Mouse (Mus musculus): ENCODE measurements around the gene Atg9a. TPM values are rescaled to one million over a fixed set of nuclear protein-coding genes. Genes with fewer than 3 reads are reported as not detected.
A peak's percentile ranks its signal among the peaks of the same experiment; 100 is the strongest.

Gene Atg9a
- total RNA-seq, 1 experiment: 17.2 TPM

GRCm38 (mm10) chr1:75191258-75191621 lies 756 bp downstream of the Atg9a start:
- peak overlapping the region; percentile 89 for H3K9ac ChIP-seq (ENCODE audit: insufficient read depth, low read depth, low read length, poor library complexity, severe bottlenecking)
- peak overlapping the region; percentile 88 to 98 for H3K4me3 ChIP-seq (ENCODE audit: insufficient read depth in 1 of 2, low read depth in 1 of 2, low read length in 2 of 2, poor library complexity in 1 of 2, severe bottlenecking in 1 of 2)
- peaks cover 2 to 6% of the 10 kb centered on the region in 2 experiments; a peak in 1 of 4 replicates for H3K4me1 ChIP-seq (ENCODE audit: control insufficient read depth in 2 of 2, insufficient read depth in 2 of 2, low read length in 2 of 2, poor library complexity in 1 of 2)
- TF ChIP-seq ZNF384 (IDR thresholded peaks at IDR 0.05; ENCODE audit: low read depth, low read length): no peak
- TF ChIP-seq MAFK (IDR thresholded peaks at IDR 0.05; ENCODE audit: insufficient read depth, low read depth, low read length): no peak
- TF ChIP-seq ZC3H11A (IDR thresholded peaks at IDR 0.05; ENCODE audit: borderline replicate concordance, low read depth, low read length): no peak
- TF ChIP-seq CHD2 (IDR thresholded peaks at IDR 0.05; ENCODE audit: low read depth, low read length): no peak
- no peak for TF ChIP-seq HCFC1 (IDR thresholded peaks at IDR 0.05; ENCODE audit: borderline replicate concordance, insufficient read depth, low read length)
- in situ Hi-C loops (cut with MboI; ENCODE audit: low sequenced_read_pairs in 2 of 2, unreplicated experiment in 2 of 2): no loop called here
- H3K9me3 ChIP-seq (ENCODE audit: control insufficient read depth, insufficient read depth, low read depth, low read length): no peaks in the 10 kb centered on the region
- H3K27ac ChIP-seq (ENCODE audit: insufficient read depth, low read depth, low read length, poor library complexity, severe bottlenecking): no peak overlapping the region
- no peak for DNase-seq (ENCODE audit: low read depth, low spot score)
- peaks cover 6% of the 10 kb centered on the region for H3K36me3 ChIP-seq (ENCODE audit: control insufficient read depth, insufficient read depth, low read length, poor library complexity, severe bottlenecking)

DNA sequence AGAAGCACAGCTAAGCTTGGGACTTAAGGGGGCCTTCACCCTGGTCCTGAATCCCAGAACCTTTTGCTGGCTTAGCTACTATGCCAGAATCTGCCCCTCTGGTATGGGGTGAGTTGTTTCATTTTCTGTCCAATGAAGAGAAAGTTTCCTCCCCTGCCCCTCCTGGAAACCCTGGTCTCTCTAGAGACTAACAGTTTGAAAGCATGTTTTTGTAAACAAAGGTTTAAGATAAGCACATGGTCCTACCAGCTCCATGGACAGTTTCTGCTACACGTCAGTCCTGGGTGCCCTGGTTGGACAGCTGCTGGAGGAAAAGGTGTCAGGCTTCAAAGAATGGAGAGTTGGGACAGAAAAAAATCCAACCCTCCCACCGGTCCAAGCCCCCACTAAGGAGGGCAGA lies 1.4 kb downstream of the Atg9a start:
- Histone ChIP-seq H3K36me3 (ENCODE audit: control insufficient read depth, insufficient read depth, low read length, poor library complexity, severe bottlenecking) (peaks cover 2% of the 10 kb centered on the region), H3K4me3 (ENCODE audit: insufficient read depth in 1 of 2, low read depth in 1 of 2, low read length in 2 of 2, poor library complexity in 1 of 2, severe bottlenecking in 1 of 2) (no peak overlapping the region), H3K9ac (ENCODE audit: insufficient read depth, low read depth, low read length, poor library complexity, severe bottlenecking) (no peak overlapping the region), H3K9me3 (ENCODE audit: control insufficient read depth, insufficient read depth, low read depth, low read length) (no peaks in the 10 kb centered on the region), H3K4me1 (ENCODE audit: control insufficient read depth in 2 of 2, insufficient read depth in 2 of 2, low read length in 2 of 2, poor library complexity in 1 of 2) (peaks cover 2 to 6% of the 10 kb centered on the region in 2 experiments; a peak in 1 of 4 replicates), H3K27ac (ENCODE audit: insufficient read depth, low read depth, low read length, poor library complexity, severe bottlenecking) (no peak overlapping the region)
- DNase-seq (ENCODE audit: low read depth, low spot score): no peak
- in situ Hi-C loops (cut with MboI; ENCODE audit: low sequenced_read_pairs in 2 of 2, unreplicated experiment in 2 of 2): no loop called here
- TF ChIP-seq MAFK (IDR thresholded peaks at IDR 0.05; ENCODE audit: insufficient read depth, low read depth, low read length) (no peak), ZC3H11A (IDR thresholded peaks at IDR 0.05; ENCODE audit: borderline replicate concordance, low read depth, low read length) (no peak), CHD2 (IDR thresholded peaks at IDR 0.05; ENCODE audit: low read depth, low read length) (no peak), HCFC1 (IDR thresholded peaks at IDR 0.05; ENCODE audit: borderline replicate concordance, insufficient read depth, low read length) (no peak), ZNF384 (IDR thresholded peaks at IDR 0.05; ENCODE audit: low read depth, low read length) (no peak)

DNA sequence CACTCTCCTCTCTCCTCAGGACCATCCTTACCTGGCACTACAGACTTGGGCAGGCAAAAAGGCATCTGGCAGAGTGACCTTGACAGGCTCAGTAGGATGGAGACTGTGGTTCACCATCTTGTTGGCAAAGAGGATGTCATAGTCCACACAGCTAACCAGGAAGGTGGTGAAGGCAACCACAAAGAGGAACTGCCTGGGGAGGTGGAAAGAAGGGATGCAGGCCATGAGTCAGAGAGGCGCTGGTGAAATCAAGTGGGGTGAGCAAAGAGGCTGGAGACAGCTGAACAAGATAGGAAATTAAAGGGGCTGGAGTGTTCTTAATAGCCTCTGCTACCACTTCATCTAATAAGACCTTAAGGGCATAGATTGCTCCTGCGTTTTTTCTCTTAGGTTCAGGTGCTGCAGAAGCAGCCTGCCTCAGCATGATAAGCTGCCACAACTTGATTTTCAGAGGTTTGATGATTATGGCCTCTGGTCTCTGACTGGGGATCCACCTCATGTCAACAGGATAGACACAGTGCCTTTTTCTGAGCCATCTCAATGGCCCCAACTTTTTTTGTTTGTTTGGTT lies 4.0 kb downstream of the Atg9a start:
- H3K4me1 ChIP-seq (ENCODE audit: control insufficient read depth in 2 of 2, insufficient read depth in 2 of 2, low read length in 2 of 2, poor library complexity in 1 of 2): peaks cover 2 to 3% of the 10 kb centered on the region in 2 experiments; a peak in 1 of 4 replicates
- H3K36me3 ChIP-seq (ENCODE audit: control insufficient read depth, insufficient read depth, low read length, poor library complexity, severe bottlenecking): peaks cover 3% of the 10 kb centered on the region; the same call in 1 of the 2 replicates
- DNase-seq (ENCODE audit: low read depth, low spot score): no peak
- in situ Hi-C loops (cut with MboI; ENCODE audit: low sequenced_read_pairs in 2 of 2, unreplicated experiment in 2 of 2): no loop called here
- TF ChIP-seq ZNF384 (IDR thresholded peaks at IDR 0.05; ENCODE audit: low read depth, low read length): no peak
- TF ChIP-seq CHD2 (IDR thresholded peaks at IDR 0.05; ENCODE audit: low read depth, low read length): no peak
- no peak for TF ChIP-seq MAFK (IDR thresholded peaks at IDR 0.05; ENCODE audit: insufficient read depth, low read depth, low read length)
- TF ChIP-seq ZC3H11A (IDR thresholded peaks at IDR 0.05; ENCODE audit: borderline replicate concordance, low read depth, low read length): no peak
- no peak for TF ChIP-seq HCFC1 (IDR thresholded peaks at IDR 0.05; ENCODE audit: borderline replicate concordance, insufficient read depth, low read length)
- H3K9ac ChIP-seq (ENCODE audit: insufficient read depth, low read depth, low read length, poor library complexity, severe bottlenecking): no peak overlapping the region
- H3K4me3 ChIP-seq (ENCODE audit: insufficient read depth in 1 of 2, low read depth in 1 of 2, low read length in 2 of 2, poor library complexity in 1 of 2, severe bottlenecking in 1 of 2): no peak overlapping the region
- H3K9me3 ChIP-seq (ENCODE audit: control insufficient read depth, insufficient read depth, low read depth, low read length): no peaks in the 10 kb centered on the region
- no peak overlapping the region for H3K27ac ChIP-seq (ENCODE audit: insufficient read depth, low read depth, low read length, poor library complexity, severe bottlenecking)

- 0 out of 4 replicates have a peak, but pooled peaks cover 0 to 2% of the 10 kb centered on the region in 2 experiments for H3K4me1 ChIP-seq (ENCODE audit: control insufficient read depth in 2 of 2, insufficient read depth in 2 of 2, low read length in 2 of 2, poor library complexity in 1 of 2)
- H3K27ac ChIP-seq (ENCODE audit: insufficient read depth, low read depth, low read length, poor library complexity, severe bottlenecking): no peak overlapping the region
- no peak overlapping the region for H3K9ac ChIP-seq (ENCODE audit: insufficient read depth, low read depth, low read length, poor library complexity, severe bottlenecking)
- TF ChIP-seq ZC3H11A (IDR thresholded peaks at IDR 0.05; ENCODE audit: borderline replicate concordance, low read depth, low read length): no peak
- TF ChIP-seq MAFK (IDR thresholded peaks at IDR 0.05; ENCODE audit: insufficient read depth, low read depth, low read length): no peak
- no peak for TF ChIP-seq CHD2 (IDR thresholded peaks at IDR 0.05; ENCODE audit: low read depth, low read length)
- no peak for TF ChIP-seq ZNF384 (IDR thresholded peaks at IDR 0.05; ENCODE audit: low read depth, low read length)
- TF ChIP-seq HCFC1 (IDR thresholded peaks at IDR 0.05; ENCODE audit: borderline replicate concordance, insufficient read depth, low read length): no peak
- DNase-seq (ENCODE audit: low read depth, low spot score): no peak
- peaks cover 3% of the 10 kb centered on the region; the same call in 1 of the 2 replicates for H3K36me3 ChIP-seq (ENCODE audit: control insufficient read depth, insufficient read depth, low read length, poor library complexity, severe bottlenecking)
- no peaks in the 10 kb centered on the region for H3K9me3 ChIP-seq (ENCODE audit: control insufficient read depth, insufficient read depth, low read depth, low read length)
- H3K4me3 ChIP-seq (ENCODE audit: insufficient read depth in 1 of 2, low read depth in 1 of 2, low read length in 2 of 2, poor library complexity in 1 of 2, severe bottlenecking in 1 of 2): no peak overlapping the region
- in situ Hi-C loops (cut with MboI; ENCODE audit: low sequenced_read_pairs in 2 of 2, unreplicated experiment in 2 of 2): no loop called here
Measured at GRCm38 (mm10) chr1:75187126-75187525, 4.9 kb downstream of the Atg9a start.

All from ES-E14 (cell line).